ENCODE assay signal across 8 mouse cellular contexts in genomic region chr7:100931926-100932480, GRCm38 (mm10). TPM values are rescaled to one million over a fixed set of nuclear protein-coding genes. Genes with fewer than 3 reads are reported as not detected.
A peak's percentile ranks its signal among the peaks of the same experiment; 100 is the strongest.
DNase-seq lines count a peak whose midpoint lies in the region; ATAC-seq and TF ChIP-seq lines count a peak whose summit lies in the region.

Gene Arhgef17 (minus strand): TSS chr7:100932107.

- H3K4me2 ChIP-seq in kidney, embryonic 15.5 days: peak within 1 kb of the TSS; percentile 87
- H3K4me2 ChIP-seq in lung, embryonic 15.5 days: peak within 1 kb of the TSS; percentile 93

- ATAC-seq in kidney, embryonic 15.5 days (replicated peaks; ENCODE audit: low FRiP score): peak; percentile 79
- ATAC-seq in lung, embryonic 15.5 days (ENCODE audit: borderline replicate concordance, extremely low read depth, low FRiP score, low TSS enrichment): peak; percentile 86

- peaks cover 11% of the 10 kb centered on the region for H3K4me1 ChIP-seq in spleen, adult 2 months (ENCODE audit: control insufficient read depth, insufficient read depth, insufficient read length)
- peaks cover 53% of the 10 kb centered on the region for H3K4me1 ChIP-seq in kidney, embryonic 15.5 days
- peaks cover 43% of the 10 kb centered on the region for H3K4me1 ChIP-seq in lung, embryonic 15.5 days

- no peaks in the 10 kb centered on the region for H3K36me3 ChIP-seq in spleen, adult 2 months (ENCODE audit: control insufficient read depth, insufficient read depth, low read length)
- peaks cover 14% of the 10 kb centered on the region for H3K36me3 ChIP-seq in kidney, embryonic 15.5 days
- H3K36me3 ChIP-seq in lung, embryonic 15.5 days: 0 out of 2 replicates have a peak, but pooled peaks cover 4% of the 10 kb centered on the region
- H3K36me3 ChIP-seq in splenic B cell, adult 2 months (ENCODE audit: control insufficient read depth, insufficient read depth, low read length, poor library complexity, severe bottlenecking): no peaks in the 10 kb centered on the region

- peak within 1 kb of the TSS; percentile 50 for H3K4me3 ChIP-seq in spleen, adult 2 months (ENCODE audit: extremely low read depth, insufficient read depth, insufficient read length)
- peak within 1 kb of the TSS; percentile 83 for H3K4me3 ChIP-seq in kidney, embryonic 15.5 days (replicated peaks)
- peak within 1 kb of the TSS; percentile 76 for H3K4me3 ChIP-seq in lung, embryonic 15.5 days

- no peak for DNase-seq in spleen, adult 2 months (ENCODE audit: low read depth in 1 of 2, low spot score in 2 of 2)
- no peak for DNase-seq in spleen, postnatal 36 days (ENCODE audit: low spot score in 2 of 2)
- peak; percentile 92 for DNase-seq in embryo, embryonic 10.5 days (ENCODE audit: low spot score)
- peak in 1 of 2 experiments; percentile 69 for DNase-seq in heart, adult 18-20 months
- DNase-seq in splenic B cell, adult 2 months (ENCODE audit: low read depth, low spot score): peak; percentile 19
- no peak for DNase-seq in frontal cortex, postnatal 36 days (ENCODE audit: low spot score in 2 of 2)

- H3K9me3 ChIP-seq in kidney, embryonic 15.5 days (replicated peaks): no peaks in the 10 kb centered on the region
- no peaks in the 10 kb centered on the region for H3K9me3 ChIP-seq in lung, embryonic 15.5 days

- peak within 1 kb of the TSS; percentile 52 for H3K27ac ChIP-seq in spleen, adult 2 months (ENCODE audit: insufficient read depth, low read length)
- peak within 1 kb of the TSS; percentile 100 for H3K27ac ChIP-seq in kidney, embryonic 15.5 days
- peak within 1 kb of the TSS; percentile 100 for H3K27ac ChIP-seq in lung, embryonic 15.5 days

- H3K9ac ChIP-seq in kidney, embryonic 15.5 days: peak within 1 kb of the TSS; percentile 95
- peak within 1 kb of the TSS; percentile 85 for H3K9ac ChIP-seq in lung, embryonic 15.5 days

- WGBS in spleen, adult 2 months: 1% methylated on average over 35 of the region's 35 CpGs
- WGBS in kidney, embryonic 15.5 days: under 1% methylated on average over 35 of the region's 35 CpGs
- under 1% methylated on average over 34 of the region's 35 CpGs for WGBS in lung, embryonic 15.5 days

- TF ChIP-seq CTCF in spleen, adult 2 months (IDR thresholded peaks at IDR 0.05; ENCODE audit: extremely low read depth, insufficient read depth, insufficient read length, insufficient replicate concordance): no peak

- TF ChIP-seq POLR2A in spleen, adult 2 months (IDR thresholded peaks at IDR 0.05; ENCODE audit: low read depth, low read length): no peak

- H3K27me3 ChIP-seq in spleen, adult 2 months (ENCODE audit: control insufficient read depth, insufficient read depth, low read length): peaks cover 16% of the 10 kb centered on the region
- H3K27me3 ChIP-seq in kidney, embryonic 15.5 days: no peaks in the 10 kb centered on the region
- no peaks in the 10 kb centered on the region for H3K27me3 ChIP-seq in lung, embryonic 15.5 days
- 0 out of 2 replicates have a peak, but pooled peaks cover 2% of the 10 kb centered on the region for H3K27me3 ChIP-seq in splenic B cell, adult 2 months (ENCODE audit: control insufficient read depth, insufficient read depth, low read length, poor library complexity, severe bottlenecking)

RNA-seq across cellular contexts. Expression of gene Arhgef17, which starts in this region (rescaled TPM):
- 12.3 and 13.5 TPM in 2 replicates for polyA plus RNA-seq in spleen, adult 2 months (2012; rRNA removed)
- 10 to 100 TPM; 23.6 to 24.8 TPM for total RNA-seq in heart, adult 18-20 months (2021)
- 9.1 and 12.2 TPM in 2 replicates for polyA plus RNA-seq in kidney, embryonic 15.5 days (2015; fragmentation: Nextera tagmentation; extraction: Ambion mirVana)
- 10.8 TPM in 2 replicates for polyA plus RNA-seq in lung, embryonic 15.5 days (2015; fragmentation: Nextera tagmentation; extraction: Ambion mirVana)

Comparison
In these comparisons a context has a peak if more than half of its experiments do, and no peak if none do; other contexts are left out.
1. DNase-seq: peak in embryo, embryonic 10.5 days (single experiment) and splenic B cell, adult 2 months (single experiment); none in spleen, adult 2 months (0 of 2), spleen, postnatal 36 days (0 of 2) and frontal cortex, postnatal 36 days (0 of 2).
2. Peak in every context shown above with its lines, with median percentiles within 50 percentile points of each other: H3K27ac ChIP-seq and H3K4me3 ChIP-seq.